Mouse (Mus musculus) macrophage (primary cell): ENCODE data around the gene Emc6. TPM values are rescaled to one million over a fixed set of nuclear protein-coding genes. Genes with fewer than 3 reads are reported as not detected.

Experiments
- H3K27ac ChIP-seq: fragments of 350-480 bp; formaldehyde crosslinking; 2 replicates; pipeline ENCODE4 v1.9.0; 2021
- H3K36me3 ChIP-seq: fragments of 350-480 bp; formaldehyde crosslinking; 2 replicates; pipeline ENCODE4 v1.9.0; 2021; ENCODE audit errors: inconsistent target
- H3K4me3 ChIP-seq: fragments of 350-480 bp; formaldehyde crosslinking; 2 replicates; pipeline ENCODE4 v1.9.0; 2021; ENCODE audit errors: inconsistent target
- H3K79me2 ChIP-seq: fragments of 350-480 bp; formaldehyde crosslinking; 2 replicates; pipeline ENCODE4 v1.9.0; 2021; ENCODE audit errors: inconsistent target
- WGBS: methylation state at CpG from one replicate; pipeline ENCODE4 v1.1.7; 2026; ENCODE audit warnings: inconsistent platforms; ENCODE audit not compliant: missing documents; 5-methylcytosine and 5-hydroxymethylcytosine counted together
- polyA plus RNA-seq: library from polyadenylated mRNA; stranded (reverse); fragments of 250-400 nt; gene quantifications from 3 replicates; pipeline ENCODE4 v1.2.4, GENCODE M21; 2018; ENCODE audit warnings: inconsistent platforms
- total RNA-seq, 78 experiments: library from RNA; depleted of rRNA; stranded (reverse); fragments of 250-400 nt; gene quantifications; 1 replicate in 9 of 78; 2 replicates in 24 of 78; 3 replicates in 43 of 78; 4 replicates in 2 of 78; pipeline ENCODE4 v1.2.4; 2018; ENCODE audit warnings: inconsistent platforms in 56 of 78

Gene Emc6
- total RNA-seq (2018; cell fraction: chromatin; rRNA removed) = 10 to 100 TPM in 4 of 26 experiments, 1 to 10 TPM in 22; 2.5 to 11.7 (median 7.7) TPM
- total RNA-seq (2018; cell fraction: cytosol; rRNA removed) = 10 to 100 TPM; 27.5 to 39.7 (median 34.7) TPM
- total RNA-seq (2018; cell fraction: nucleus; rRNA removed) = 10 to 100 TPM in 24 of 26 experiments, 1 to 10 TPM in 2; 7.9 to 32.0 (median 16.5) TPM
- polyA plus RNA-seq = 17.6 to 52.2 TPM (median 32.5 TPM) in 3 replicates

DNA sequence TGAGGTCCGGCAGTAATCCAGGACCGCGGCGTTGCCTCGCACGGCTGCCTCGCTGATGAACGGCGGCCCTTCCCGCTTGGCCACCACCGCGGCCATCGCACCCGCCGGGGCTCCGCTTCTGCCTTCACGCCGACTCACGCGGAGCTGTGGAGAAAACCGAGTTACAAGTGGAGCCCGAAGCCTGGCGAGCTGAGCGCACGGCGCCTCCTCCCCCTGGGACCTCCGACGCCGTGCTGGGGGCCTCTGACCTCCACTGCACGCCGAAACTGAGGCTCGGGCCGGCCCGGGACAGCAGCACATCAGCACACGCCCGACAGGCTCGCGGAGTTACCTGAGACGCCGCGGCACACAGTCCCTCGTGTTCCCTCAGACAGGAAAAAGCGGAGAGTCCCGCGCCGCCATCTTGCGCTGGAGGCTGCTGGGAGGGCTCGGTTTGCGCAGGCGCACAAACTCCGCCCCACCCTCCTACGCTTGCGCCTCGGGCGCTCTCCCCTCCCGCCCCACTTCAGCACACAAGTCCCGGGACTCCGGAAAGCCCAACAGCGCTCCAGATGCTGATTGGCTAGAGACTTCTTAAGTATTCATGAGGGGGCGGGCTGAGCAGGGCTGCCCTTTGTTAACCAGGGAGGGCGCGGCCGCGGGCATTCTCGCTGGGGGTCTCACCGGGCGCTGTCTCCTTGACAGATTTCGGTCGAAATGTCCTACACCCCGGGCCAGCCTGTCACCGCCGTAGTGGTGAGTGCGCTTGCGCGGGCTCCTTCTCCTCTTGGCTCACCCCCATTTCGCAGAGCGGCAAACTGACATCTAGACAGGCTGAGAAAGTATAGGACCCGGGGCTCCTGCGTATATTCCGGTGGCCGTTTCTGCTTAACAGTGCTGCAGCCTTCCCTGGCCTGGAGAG is at the start of gene Emc6, which contains the start of gene Tax1bp3:
Gene Emc6 (minus strand): TSS at position 430 of the 901 bp plus-strand sequence.
Gene Tax1bp3 (plus strand): TSS at position 476 of the 901 bp plus-strand sequence.
- peak within 1 kb of the TSS; percentile 81 for H3K27ac ChIP-seq
- H3K79me2 ChIP-seq = peaks cover 74% of the 10 kb centered on the region
- under 1% methylated on average over 79 of the region's 81 CpGs for WGBS
- no peaks in the 10 kb centered on the region; the same call in 1 of the 2 replicates for H3K36me3 ChIP-seq
- H3K4me3 ChIP-seq = peak within 1 kb of the TSS; percentile 93

- no peaks in the 10 kb centered on the region for H3K36me3 ChIP-seq
- WGBS = 90% methylated on average over 6 of the region's 6 CpGs
- H3K27ac ChIP-seq = no peak overlapping the region
- no peak overlapping the region for H3K4me3 ChIP-seq
- no peaks in the 10 kb centered on the region for H3K79me2 ChIP-seq
These were observed 49.0 kb upstream of the Emc6 start for GRCm38 (mm10) chr11:73225856-73226255.

- Histone ChIP-seq H3K79me2 (no peaks in the 10 kb centered on the region), H3K27ac (no peak overlapping the region), H3K4me3 (no peak overlapping the region), H3K36me3 (no peaks in the 10 kb centered on the region)
- WGBS = 86% methylated on average over 2 of the region's 2 CpGs
These were observed 47.1 kb upstream of the Emc6 start for GRCm38 (mm10) chr11:73223966-73224365.

DNA sequence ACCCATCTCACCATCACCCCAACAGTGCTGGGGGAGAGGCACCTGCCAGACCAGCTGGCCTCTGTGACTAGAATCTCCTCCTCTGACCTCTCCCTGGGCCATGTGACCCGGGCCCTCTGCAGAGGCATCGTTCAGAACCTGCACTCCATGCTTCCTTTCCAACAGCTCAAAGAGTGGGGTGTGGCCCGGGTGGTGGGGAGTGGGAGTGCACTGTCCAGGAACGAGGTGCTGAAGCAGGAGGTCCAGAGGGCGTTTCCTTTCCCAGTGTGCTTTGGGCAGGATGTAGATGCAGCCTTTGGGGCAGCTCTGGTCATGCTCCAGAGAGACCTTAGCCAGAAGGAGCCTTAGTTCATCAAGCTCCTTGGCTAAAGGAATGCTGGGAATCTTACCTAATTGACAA is 46.0 kb upstream of the Emc6 start:
- no peak overlapping the region for H3K4me3 ChIP-seq
- H3K27ac ChIP-seq = no peak overlapping the region
- WGBS = 61% methylated on average over 5 of the region's 5 CpGs
- H3K36me3 ChIP-seq = no peaks in the 10 kb centered on the region
- H3K79me2 ChIP-seq = no peaks in the 10 kb centered on the region

DNA sequence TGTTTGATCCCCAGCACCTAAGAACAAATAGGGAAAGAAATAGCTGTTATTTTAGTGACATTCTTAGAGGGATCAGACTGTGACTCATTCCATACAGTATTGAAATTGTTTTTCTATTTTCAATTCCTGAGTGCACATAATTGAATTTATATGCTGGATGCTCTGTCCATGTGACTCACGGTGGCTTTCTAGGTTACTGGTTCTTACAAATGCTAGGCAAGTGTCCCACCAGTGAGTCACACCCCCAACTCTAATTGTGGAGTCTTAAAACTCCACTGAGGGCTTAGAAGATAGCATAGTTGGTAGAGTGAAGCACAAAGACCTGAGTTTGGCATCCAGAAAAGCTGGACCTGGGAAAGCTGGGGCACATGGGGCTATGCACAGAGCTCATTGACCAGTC is 43.8 kb upstream of the Emc6 start:
- Histone ChIP-seq H3K27ac (no peak overlapping the region), H3K79me2 (no peaks in the 10 kb centered on the region), H3K36me3 (no peaks in the 10 kb centered on the region), H3K4me3 (no peak overlapping the region)
- WGBS = 100% methylated on average over 1 of the region's 1 CpGs

- no peaks in the 10 kb centered on the region for H3K36me3 ChIP-seq
- WGBS = 88% methylated on average over 2 of the region's 2 CpGs
- H3K27ac ChIP-seq = no peak overlapping the region
- H3K79me2 ChIP-seq = no peaks in the 10 kb centered on the region
- H3K4me3 ChIP-seq = no peak overlapping the region
These were observed 42.8 kb upstream of the Emc6 start for GRCm38 (mm10) chr11:73219671-73220070.

GRCm38 (mm10) chr11:73213956-73214355 is 37.1 kb upstream of the Emc6 start:
- no peak overlapping the region for H3K27ac ChIP-seq
- H3K79me2 ChIP-seq = no peaks in the 10 kb centered on the region
- no peak overlapping the region for H3K4me3 ChIP-seq
- 91% methylated on average over 3 of the region's 3 CpGs for WGBS
- H3K36me3 ChIP-seq = no peaks in the 10 kb centered on the region

DNA sequence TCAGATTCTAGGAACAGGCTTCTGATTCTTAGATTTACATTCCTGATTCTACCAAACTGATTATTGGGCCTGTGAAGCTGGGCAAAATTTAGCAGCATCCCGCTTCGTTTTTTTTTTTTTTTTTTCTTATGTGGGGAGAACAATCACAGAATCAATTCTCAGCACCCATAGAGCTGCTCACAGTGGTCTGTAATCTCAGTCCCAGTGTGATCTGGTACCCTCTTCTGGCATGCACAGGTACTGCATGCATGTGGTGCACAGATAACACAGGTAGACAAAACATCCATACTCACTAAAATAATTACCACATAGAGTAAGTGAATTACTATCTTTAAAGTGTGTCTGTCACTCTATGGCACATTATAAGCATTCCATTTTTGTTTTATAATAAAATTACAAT is 30.8 kb upstream of the Emc6 start:
- no peaks in the 10 kb centered on the region for H3K79me2 ChIP-seq
- H3K4me3 ChIP-seq = no peak overlapping the region
- no peak overlapping the region for H3K27ac ChIP-seq
- H3K36me3 ChIP-seq = no peaks in the 10 kb centered on the region
- WGBS = no CpG with 5 or more reads among the region's 2 CpGs

GRCm38 (mm10) chr11:73205194-73205593 is 28.4 kb upstream of the Emc6 start:
- WGBS = 87% methylated on average over 7 of the region's 7 CpGs
- no peak overlapping the region for H3K27ac ChIP-seq
- no peaks in the 10 kb centered on the region for H3K79me2 ChIP-seq
- no peaks in the 10 kb centered on the region for H3K36me3 ChIP-seq
- no peak overlapping the region for H3K4me3 ChIP-seq

DNA sequence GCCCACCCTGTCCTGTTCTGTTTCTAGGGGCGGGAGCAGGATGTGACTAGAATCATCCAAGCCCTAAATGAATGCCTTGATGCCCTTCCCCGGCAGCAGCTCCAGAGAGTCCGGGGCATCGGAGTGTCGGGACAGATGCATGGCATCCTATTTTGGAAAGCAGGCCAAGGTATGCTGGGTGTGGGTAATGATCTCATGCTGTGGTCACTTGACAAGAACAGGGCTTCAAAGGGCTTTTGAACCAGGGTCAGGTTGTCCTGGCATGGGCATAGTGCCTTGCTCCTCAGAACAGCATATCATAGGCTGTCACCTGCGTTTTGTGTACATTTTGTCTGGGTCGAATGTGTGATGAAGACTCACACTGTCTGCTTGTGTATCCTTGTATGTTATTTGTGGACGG is 27.1 kb upstream of the Emc6 start:
- Histone ChIP-seq H3K79me2 (no peaks in the 10 kb centered on the region), H3K27ac (no peak overlapping the region), H3K36me3 (no peaks in the 10 kb centered on the region), H3K4me3 (no peak overlapping the region)
- 93% methylated on average over 8 of the region's 8 CpGs for WGBS

DNA sequence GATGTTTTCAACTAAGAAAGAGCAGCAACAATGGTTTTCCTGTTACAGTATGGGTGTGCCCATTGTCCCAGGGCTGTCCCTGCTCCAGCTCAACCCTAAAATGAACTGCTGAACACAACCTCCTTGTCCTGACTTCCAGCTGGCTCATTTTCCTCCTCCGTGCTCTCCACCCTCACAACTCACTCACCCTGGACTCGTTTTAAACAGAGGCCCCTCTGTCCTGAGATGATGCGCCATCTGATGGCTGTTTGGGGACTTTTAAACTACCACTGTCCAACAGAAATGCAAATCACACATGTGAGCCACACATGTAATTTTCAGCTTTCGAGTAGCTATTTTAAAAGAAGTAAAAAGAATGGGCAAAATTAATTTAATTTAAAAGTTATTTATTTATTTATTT is 24.8 kb upstream of the Emc6 start:
- no peak overlapping the region for H3K4me3 ChIP-seq
- 62% methylated on average over 4 of the region's 4 CpGs for WGBS
- H3K36me3 ChIP-seq = no peaks in the 10 kb centered on the region
- no peak overlapping the region for H3K27ac ChIP-seq
- H3K79me2 ChIP-seq = peaks cover 22% of the 10 kb centered on the region

- H3K36me3 ChIP-seq = no peaks in the 10 kb centered on the region; the same call in 1 of the 2 replicates
- no peak overlapping the region for H3K4me3 ChIP-seq
- H3K79me2 ChIP-seq = peaks cover 26% of the 10 kb centered on the region
- WGBS = 82% methylated on average over 2 of the region's 2 CpGs
- no peak overlapping the region for H3K27ac ChIP-seq
These were observed 24.2 kb upstream of the Emc6 start for GRCm38 (mm10) chr11:73201021-73201420.

DNA sequence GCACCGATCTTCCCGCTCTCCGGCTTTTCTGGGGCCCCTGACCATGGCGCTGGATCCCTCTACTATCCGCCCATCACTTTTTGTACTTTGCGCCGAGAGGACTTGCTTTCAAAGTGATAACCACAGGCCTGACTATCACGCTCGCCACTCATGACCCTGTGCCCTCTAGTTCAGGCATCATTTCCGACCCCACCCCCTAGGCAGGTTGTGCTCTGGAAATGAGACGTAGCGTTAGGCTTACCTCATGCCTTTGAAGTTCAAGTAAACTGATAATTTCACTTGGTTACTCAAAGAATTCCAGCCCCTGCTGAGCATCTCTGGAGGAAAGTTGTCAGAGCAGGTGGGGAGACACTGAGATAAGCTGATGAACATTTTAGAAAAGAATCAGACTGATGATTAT is 23.0 kb upstream of the Emc6 start:
- 4% methylated on average over 12 of the region's 12 CpGs for WGBS
- Histone ChIP-seq H3K27ac (no peak overlapping the region), H3K36me3 (no peaks in the 10 kb centered on the region; the same call in 1 of the 2 replicates), H3K79me2 (peaks cover 36% of the 10 kb centered on the region), H3K4me3 (peak overlapping the region; percentile 94)

DNA sequence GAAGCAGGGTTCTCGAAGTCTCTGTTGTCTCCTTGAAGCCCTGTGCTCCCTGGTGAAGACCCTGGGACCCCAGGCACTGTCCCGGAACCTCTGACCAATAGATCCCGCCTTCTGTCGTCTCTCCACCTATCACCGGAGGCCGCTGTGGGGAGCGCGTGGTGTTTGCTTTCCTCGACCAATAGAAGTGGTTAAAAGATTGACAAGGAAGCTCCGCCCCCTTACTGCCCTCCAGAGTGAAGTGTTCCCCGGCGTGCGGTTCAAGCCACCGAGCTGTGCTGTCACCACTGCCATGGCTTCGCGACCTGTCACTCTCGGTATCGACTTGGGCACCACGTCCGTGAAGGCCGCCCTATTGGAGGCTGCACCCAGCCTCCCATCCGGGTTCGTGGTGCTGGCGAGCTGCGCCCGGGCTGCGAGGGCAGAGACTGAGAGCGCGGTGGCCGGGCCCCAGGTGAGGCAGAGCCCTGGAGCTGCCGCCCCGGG is 22.4 kb upstream of the Emc6 start, which contains the start of gene Shpk:
Gene Shpk (plus strand): TSS at position 231 of the 483 bp plus-strand sequence.
- under 1% methylated on average over 29 of the region's 32 CpGs for WGBS
- Histone ChIP-seq H3K79me2 (peaks cover 36% of the 10 kb centered on the region), H3K4me3 (peak within 1 kb of the TSS; percentile 94), H3K36me3 (no peaks in the 10 kb centered on the region; the same call in 1 of the 2 replicates), H3K27ac (peak within 1 kb of the TSS; percentile 81)
